Mouse (Mus musculus): ENCODE measurements around the gene Lta. TPM values are rescaled to one million over a fixed set of nuclear protein-coding genes. Genes with fewer than 3 reads are reported as not detected.

Lta gene
- polyA plus RNA-seq, 1 experiment from 2014 or later: not detected

DNA sequence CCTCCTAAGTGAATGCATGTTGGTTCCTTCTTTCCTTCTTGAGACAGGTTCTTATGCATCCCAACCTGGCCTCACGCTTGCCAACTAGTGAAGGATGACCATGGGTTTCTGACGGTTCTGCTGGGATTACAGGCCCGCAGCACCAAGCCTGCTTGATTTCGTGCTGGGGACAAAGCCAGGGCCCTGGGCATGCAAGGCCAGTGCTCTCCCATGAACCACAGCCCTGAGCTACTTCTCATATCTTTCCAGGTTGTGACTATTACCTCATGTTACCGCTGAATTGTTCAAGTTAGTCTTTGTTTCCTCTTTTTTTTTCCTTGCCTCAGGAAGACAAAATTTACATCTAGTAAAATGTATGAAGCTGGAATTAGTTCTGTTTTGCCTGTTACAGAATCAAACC is 12.2 kb downstream of the Lta start:
- DNase-seq (ENCODE audit: low spot score, missing footprints) (no peak), ATAC-seq (ENCODE audit: low FRiP score) (no peak)
- H3K36me3 ChIP-seq (ENCODE audit: control insufficient read depth, insufficient read depth, low read length): no peaks in the 10 kb centered on the region
- no peaks in the 10 kb centered on the region for H3K9me3 ChIP-seq (ENCODE audit: control insufficient read depth, low read length)
- H3K27me3 ChIP-seq (ENCODE audit: control insufficient read depth, insufficient read depth, low read length): peaks cover 26% of the 10 kb centered on the region
- no peak overlapping the region for H3K4me2 ChIP-seq
- H3K4me1 ChIP-seq (ENCODE audit: control insufficient read depth, insufficient read depth, low read length): peaks cover 4% of the 10 kb centered on the region; the same call in 1 of the 2 replicates
- no peak overlapping the region for H3K27ac ChIP-seq (ENCODE audit: low read depth, low read length)
- 85% methylated on average over 5 of the region's 5 CpGs for WGBS
- no peak overlapping the region for H3K4me3 ChIP-seq (ENCODE audit: low read depth, low read length)
- H3K9ac ChIP-seq (ENCODE audit: low read length): no peak overlapping the region

DNA sequence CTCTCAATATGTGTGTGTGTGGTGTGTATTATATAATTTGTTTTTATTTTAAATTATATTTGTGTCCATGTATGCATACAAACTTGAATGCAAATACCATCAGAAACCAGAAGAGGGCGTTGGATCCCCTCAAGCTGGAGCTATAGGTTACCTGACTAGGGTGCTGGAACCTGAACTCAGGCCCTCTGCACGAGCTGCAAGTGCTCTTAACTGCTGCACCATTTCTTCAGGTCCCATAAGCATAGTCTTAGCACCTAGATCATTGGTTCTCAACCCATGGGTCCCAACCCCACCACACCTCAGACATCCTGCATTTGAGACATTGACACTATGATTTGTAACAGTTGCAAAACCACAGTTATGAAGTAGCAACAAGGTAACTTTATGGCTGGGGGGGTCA is 13.4 kb downstream of the Lta start:
- peaks cover 4% of the 10 kb centered on the region for H3K4me1 ChIP-seq (ENCODE audit: control insufficient read depth, insufficient read depth, low read length)
- peaks cover 26% of the 10 kb centered on the region for H3K27me3 ChIP-seq (ENCODE audit: control insufficient read depth, insufficient read depth, low read length)
- H3K4me3 ChIP-seq (ENCODE audit: low read depth, low read length): no peak overlapping the region
- WGBS: 63% methylated on average over 2 of the region's 2 CpGs
- no peak overlapping the region for H3K9ac ChIP-seq (ENCODE audit: low read length)
- no peak for ATAC-seq (ENCODE audit: low FRiP score)
- no peak overlapping the region for H3K4me2 ChIP-seq
- no peaks in the 10 kb centered on the region for H3K36me3 ChIP-seq (ENCODE audit: control insufficient read depth, insufficient read depth, low read length)
- DNase-seq (ENCODE audit: low spot score, missing footprints): no peak
- no peak overlapping the region for H3K27ac ChIP-seq (ENCODE audit: low read depth, low read length)
- H3K9me3 ChIP-seq (ENCODE audit: control insufficient read depth, low read length): no peaks in the 10 kb centered on the region

GRCm38 (mm10) chr17:35190096-35190495 is 15.1 kb downstream of the Lta start:
- Histone ChIP-seq H3K9ac (ENCODE audit: low read length) (no peak overlapping the region), H3K27ac (ENCODE audit: low read depth, low read length) (no peak overlapping the region), H3K36me3 (ENCODE audit: control insufficient read depth, insufficient read depth, low read length) (no peaks in the 10 kb centered on the region), H3K9me3 (ENCODE audit: control insufficient read depth, low read length) (no peaks in the 10 kb centered on the region), H3K4me1 (ENCODE audit: control insufficient read depth, insufficient read depth, low read length) (peaks cover 6% of the 10 kb centered on the region; the same call in 1 of the 2 replicates), H3K27me3 (ENCODE audit: control insufficient read depth, insufficient read depth, low read length) (peaks cover 10% of the 10 kb centered on the region), H3K4me2 (no peak overlapping the region), H3K4me3 (ENCODE audit: low read depth, low read length) (no peak overlapping the region)
- no peak for DNase-seq (ENCODE audit: low spot score, missing footprints)
- 73% methylated on average over 4 of the region's 4 CpGs for WGBS
- ATAC-seq (ENCODE audit: low FRiP score): no peak

DNA sequence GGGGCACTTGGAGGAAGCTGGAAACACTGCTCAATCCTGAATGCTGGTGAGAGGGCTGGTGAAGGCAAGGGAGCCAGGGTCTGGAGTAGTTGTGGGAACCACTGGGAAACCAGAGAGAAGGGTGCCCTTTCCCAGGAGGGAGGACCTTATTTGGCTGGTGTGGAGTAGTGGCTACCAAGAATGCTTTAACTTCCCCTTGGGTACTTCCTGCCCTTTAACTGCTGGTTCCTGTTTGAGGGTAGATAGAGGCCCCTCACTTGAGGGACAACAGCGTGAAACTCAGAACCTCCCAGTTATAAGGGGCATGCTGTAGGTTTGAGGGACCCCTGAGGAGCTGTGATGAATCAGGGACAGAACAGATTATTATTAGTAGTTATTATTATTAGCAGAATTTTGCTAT is 16.0 kb downstream of the Lta start:
- H3K9me3 ChIP-seq (ENCODE audit: control insufficient read depth, low read length): no peaks in the 10 kb centered on the region
- WGBS: 82% methylated on average over 1 of the region's 1 CpGs
- H3K9ac ChIP-seq (ENCODE audit: low read length): no peak overlapping the region
- no peak for ATAC-seq (ENCODE audit: low FRiP score)
- H3K4me2 ChIP-seq: no peak overlapping the region
- no peak overlapping the region for H3K4me3 ChIP-seq (ENCODE audit: low read depth, low read length)
- H3K27ac ChIP-seq (ENCODE audit: low read depth, low read length): no peak overlapping the region
- H3K27me3 ChIP-seq (ENCODE audit: control insufficient read depth, insufficient read depth, low read length): peaks cover 1% of the 10 kb centered on the region; the same call in 1 of the 2 replicates
- no peak for DNase-seq (ENCODE audit: low spot score, missing footprints)
- H3K36me3 ChIP-seq (ENCODE audit: control insufficient read depth, insufficient read depth, low read length): no peaks in the 10 kb centered on the region
- peaks cover 6% of the 10 kb centered on the region; the same call in 1 of the 2 replicates for H3K4me1 ChIP-seq (ENCODE audit: control insufficient read depth, insufficient read depth, low read length)

DNA sequence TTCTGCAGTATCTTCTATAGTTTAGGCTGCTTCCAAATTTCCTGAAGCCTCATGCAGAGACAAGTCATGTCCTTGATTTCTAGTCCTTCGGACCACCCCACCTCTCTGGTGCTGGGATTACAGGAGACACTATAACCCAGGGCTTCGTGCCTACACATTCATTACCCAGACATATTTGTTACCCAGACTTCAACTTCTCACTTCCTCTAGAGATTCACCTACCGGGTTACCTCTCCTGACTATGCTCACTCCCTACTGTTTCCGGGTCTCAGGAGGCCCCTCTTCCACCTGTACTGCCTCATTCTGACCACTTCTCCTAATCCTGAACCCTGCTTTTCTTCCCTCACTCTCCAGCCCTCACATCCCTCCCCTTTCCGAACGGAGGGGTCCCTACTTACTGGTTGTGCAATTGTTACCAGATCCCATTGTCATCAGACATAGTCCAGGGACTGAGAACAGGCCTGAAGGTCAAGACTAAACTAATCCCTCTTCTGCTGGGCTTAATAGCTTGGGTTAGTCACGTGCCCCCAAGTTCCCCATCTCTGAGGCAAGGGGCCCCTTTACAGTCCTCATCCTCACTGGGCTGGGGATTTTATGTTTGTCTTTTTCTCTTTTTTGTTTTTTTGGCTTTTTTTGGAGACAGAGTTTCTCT is 17.1 kb downstream of the Lta start, which contains the start of gene Lst1:
Gene Lst1, minus strand, starts transcription at position 481 of the 652 bp plus-strand sequence.
- no peak for ATAC-seq (ENCODE audit: low FRiP score)

GRCm38 (mm10) chr17:35187345-35187744 is 17.8 kb downstream of the Lta start:
- Histone ChIP-seq H3K9me3 (ENCODE audit: control insufficient read depth, low read length) (no peaks in the 10 kb centered on the region), H3K4me2 (no peak overlapping the region), H3K27me3 (ENCODE audit: control insufficient read depth, insufficient read depth, low read length) (no peaks in the 10 kb centered on the region), H3K4me1 (ENCODE audit: control insufficient read depth, insufficient read depth, low read length) (peaks cover 6% of the 10 kb centered on the region; the same call in 1 of the 2 replicates), H3K36me3 (ENCODE audit: control insufficient read depth, insufficient read depth, low read length) (no peaks in the 10 kb centered on the region), H3K27ac (ENCODE audit: low read depth, low read length) (no peak overlapping the region), H3K4me3 (ENCODE audit: low read depth, low read length) (no peak overlapping the region), H3K9ac (ENCODE audit: low read length) (no peak overlapping the region)
- 88% methylated on average over 4 of the region's 4 CpGs for WGBS
- no peak for DNase-seq (ENCODE audit: low spot score, missing footprints)
- no peak for ATAC-seq (ENCODE audit: low FRiP score)

More for the DNA sequence above, 17.1 kb downstream of the Lta start, which contains the start of gene Lst1:
- H3K9me3 ChIP-seq (ENCODE audit: control insufficient read depth, low read length): no peaks in the 10 kb centered on the region
- H3K4me1 ChIP-seq (ENCODE audit: control insufficient read depth, insufficient read depth, low read length): peaks cover 6% of the 10 kb centered on the region; the same call in 1 of the 2 replicates
- H3K27me3 ChIP-seq (ENCODE audit: control insufficient read depth, insufficient read depth, low read length): no peaks in the 10 kb centered on the region
- H3K9ac ChIP-seq (ENCODE audit: low read length): no peak within 1 kb of the TSS
- H3K36me3 ChIP-seq (ENCODE audit: control insufficient read depth, insufficient read depth, low read length): no peaks in the 10 kb centered on the region
- H3K27ac ChIP-seq (ENCODE audit: low read depth, low read length): no peak within 1 kb of the TSS
- no peak within 1 kb of the TSS for H3K4me2 ChIP-seq
- no peak within 1 kb of the TSS for H3K4me3 ChIP-seq (ENCODE audit: low read depth, low read length)
- no peak for DNase-seq (ENCODE audit: low spot score, missing footprints)
- WGBS: 68% methylated on average over 7 of the region's 7 CpGs

GRCm38 (mm10) chr17:35186681-35187080 is 18.5 kb downstream of the Lta start:
- ATAC-seq (ENCODE audit: low FRiP score): peak; percentile 19; the same call in 1 of the 2 replicates

DNA sequence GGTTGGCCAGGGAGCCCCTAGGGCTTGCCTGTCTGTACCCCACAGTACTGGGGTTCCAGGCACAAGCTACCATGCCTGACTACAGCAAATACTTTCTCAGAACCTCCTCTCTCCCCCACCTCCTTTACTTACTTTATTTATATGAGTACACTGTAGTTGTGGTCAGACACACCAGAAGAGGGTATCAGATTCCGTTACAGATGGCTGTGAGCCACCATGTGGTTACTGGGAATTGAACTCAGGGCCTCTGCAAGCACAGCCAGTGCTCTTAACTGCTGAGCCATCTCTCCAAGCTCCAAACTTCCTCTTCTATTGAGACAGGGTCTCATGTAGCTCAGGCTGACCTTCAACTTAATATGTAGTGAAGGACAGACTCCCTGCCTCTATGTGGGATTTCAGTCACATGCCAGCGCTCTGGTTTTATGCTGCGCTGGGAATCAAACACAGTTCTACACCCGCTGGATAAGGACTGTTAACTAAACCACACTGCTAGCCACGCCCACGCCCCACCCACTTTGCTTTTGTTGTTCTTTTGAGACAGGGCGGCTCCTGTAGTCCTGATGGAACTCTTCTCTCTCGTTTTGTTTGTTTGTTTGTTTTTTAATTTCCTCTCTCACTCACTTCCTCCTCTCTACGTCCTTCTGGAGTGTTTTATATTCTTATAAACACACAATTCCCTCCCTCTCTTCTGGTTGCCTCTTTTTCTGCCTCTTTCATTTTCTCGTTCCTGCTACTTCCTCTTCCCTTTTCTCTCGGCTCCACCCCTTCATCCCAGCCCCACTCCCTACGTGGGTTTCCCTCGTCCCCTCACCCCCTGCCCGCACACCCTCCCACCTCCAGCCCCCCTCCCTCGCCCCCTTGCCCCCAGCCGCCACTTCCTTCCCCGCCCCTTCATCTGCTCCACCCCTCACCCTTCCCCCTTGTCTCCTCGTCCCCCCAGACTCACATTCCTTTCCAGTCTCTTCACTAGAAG is 19.2 kb downstream of the Lta start:
- peak overlapping the region; percentile 47 for H3K9ac ChIP-seq (ENCODE audit: low read length)
- no peaks in the 10 kb centered on the region for H3K9me3 ChIP-seq (ENCODE audit: control insufficient read depth, low read length)
- no peak overlapping the region for H3K27ac ChIP-seq (ENCODE audit: low read depth, low read length)
- peak overlapping the region; percentile 45 for H3K4me2 ChIP-seq
- DNase-seq (ENCODE audit: low spot score, missing footprints): peak; percentile 97
- 0 out of 2 replicates have a peak, but pooled peaks have one; percentile 48 for ATAC-seq (ENCODE audit: low FRiP score)
- H3K27me3 ChIP-seq (ENCODE audit: control insufficient read depth, insufficient read depth, low read length): no peaks in the 10 kb centered on the region
- H3K4me3 ChIP-seq (ENCODE audit: low read depth, low read length): peak overlapping the region; percentile 24
- no peaks in the 10 kb centered on the region for H3K36me3 ChIP-seq (ENCODE audit: control insufficient read depth, insufficient read depth, low read length)
- WGBS: 4% methylated on average over 17 of the region's 18 CpGs
- H3K4me1 ChIP-seq (ENCODE audit: control insufficient read depth, insufficient read depth, low read length): peaks cover 6% of the 10 kb centered on the region; the same call in 1 of the 2 replicates

More at GRCm38 (mm10) chr17:35186681-35187080, 18.5 kb downstream of the Lta start:
- H3K27me3 ChIP-seq (ENCODE audit: control insufficient read depth, insufficient read depth, low read length): no peaks in the 10 kb centered on the region
- WGBS: 0% methylated on average over 4 of the region's 4 CpGs
- no peak overlapping the region for H3K9ac ChIP-seq (ENCODE audit: low read length)
- no peak overlapping the region for H3K4me3 ChIP-seq (ENCODE audit: low read depth, low read length)
- no peaks in the 10 kb centered on the region for H3K36me3 ChIP-seq (ENCODE audit: control insufficient read depth, insufficient read depth, low read length)
- H3K9me3 ChIP-seq (ENCODE audit: control insufficient read depth, low read length): no peaks in the 10 kb centered on the region
- H3K27ac ChIP-seq (ENCODE audit: low read depth, low read length): no peak overlapping the region
- H3K4me2 ChIP-seq: peak overlapping the region; percentile 45; the same call in 1 of the 2 replicates
- peaks cover 6% of the 10 kb centered on the region; the same call in 1 of the 2 replicates for H3K4me1 ChIP-seq (ENCODE audit: control insufficient read depth, insufficient read depth, low read length)
- peak; percentile 90 for DNase-seq (ENCODE audit: low spot score, missing footprints)

Data from midbrain, embryonic 11.5 days (tissue).